Mouse (Mus musculus) CH12.LX (cell line): ENCODE measurements around the gene Pak1. TPM values are rescaled to one million over a fixed set of nuclear protein-coding genes. Genes with fewer than 3 reads are reported as not detected.

ENCODE experiments used
- DNase-seq: peaks from one replicate; pipeline ENCODE4 v3.0.0-alpha.2; 2013; ENCODE audit errors: extremely low read depth
- H3K27ac ChIP-seq: 2 replicates; pipeline ENCODE4 v1.5.1; 2012; ENCODE audit warnings: low read depth, mild to moderate bottlenecking, control low read depth, moderate library complexity; ENCODE audit not compliant: insufficient read depth
- H3K27me3 ChIP-seq: replicated peaks from 2 replicates; pipeline ENCODE3; 2012; ENCODE audit warnings: inconsistent platforms
- H3K36me3 ChIP-seq, 2 experiments: replicated peaks in 1 of 2; 2 replicates each; pipeline versions ENCODE3 to v1.6.1; 2012; ENCODE audit warnings: inconsistent platforms in 1 of 2, low read length in 1 of 2, mild to moderate bottlenecking in 1 of 2, mixed read lengths in 1 of 2, moderate library complexity in 1 of 2; ENCODE audit not compliant: control insufficient read depth in 1 of 2, insufficient read depth in 1 of 2
- H3K4me1 ChIP-seq, 2 experiments: 2 replicates each; pipeline ENCODE4 v1.6.1; 2012; ENCODE audit warnings: inconsistent platforms in 1 of 2, moderate library complexity in 1 of 2; ENCODE audit not compliant: insufficient read depth in 2 of 2, control insufficient read depth in 1 of 2
- H3K4me2 ChIP-seq: 2 replicates; pipeline ENCODE4 v1.6.1; 2012; ENCODE audit warnings: low read depth, mild to moderate bottlenecking, control low read depth; ENCODE audit not compliant: poor library complexity, insufficient read depth, severe bottlenecking
- H3K4me3 ChIP-seq, 3 experiments: fragments of 150-350 bp in 1 of 3; sonication (generic) in 1 of 3; replicated peaks in 1 of 3; 2 replicates each; pipeline versions ENCODE3 to v1.5.1; 2011 to 2012; ENCODE audit warnings: low read depth in 2 of 3, low read length in 2 of 3, mild to moderate bottlenecking in 2 of 3, moderate library complexity in 2 of 3, control low read depth in 1 of 3, improper control_type of control experiment in 1 of 3, inconsistent platforms in 1 of 3, mixed read lengths in 1 of 3; ENCODE audit not compliant: poor library complexity in 1 of 3
- H3K79me2 ChIP-seq: replicated peaks from 2 replicates; pipeline ENCODE4 v1.6.1; 2012; ENCODE audit warnings: mild to moderate bottlenecking, moderate library complexity; ENCODE audit not compliant: control insufficient read depth, poor library complexity, insufficient read depth, severe bottlenecking; ENCODE audit errors: extremely low read depth
- H3K9ac ChIP-seq: 2 replicates; pipeline ENCODE4 v1.6.1; 2012; ENCODE audit warnings: low read depth, mild to moderate bottlenecking, control low read depth, moderate library complexity; ENCODE audit not compliant: insufficient read depth
- H3K9me3 ChIP-seq: replicated peaks from 2 replicates; pipeline ENCODE3; 2012; ENCODE audit warnings: low read length, inconsistent platforms, mixed read lengths
- CHD2 ChIP-seq: IDR thresholded peaks from 2 replicates; pipeline ENCODE4 v1.6.1; 2011; ENCODE audit warnings: low read length, improper control_type of control experiment
- CTCF ChIP-seq, 2 experiments: IDR thresholded peaks in 1 of 2; conservative IDR thresholded peaks in 1 of 2; 2 replicates each; pipeline ENCODE4 v1.5.1; 2011 to 2012; ENCODE audit warnings: low read depth in 2 of 2, low read length in 2 of 2, improper control_type of control experiment in 1 of 2, inconsistent platforms in 1 of 2, mild to moderate bottlenecking in 1 of 2, moderate library complexity in 1 of 2
- E2F4 ChIP-seq: IDR thresholded peaks from 2 replicates; pipeline ENCODE4 v1.6.1; 2011; ENCODE audit warnings: low read depth, low read length, improper control_type of control experiment; ENCODE audit not compliant: insufficient replicate concordance
- ELF1 ChIP-seq: IDR thresholded peaks from 2 replicates; pipeline ENCODE4 v1.6.1; 2014; ENCODE audit warnings: low read depth, mild to moderate bottlenecking, inconsistent platforms, low read length, improper control_type of control experiment
- EP300 ChIP-seq: IDR thresholded peaks from 2 replicates; pipeline ENCODE4 v1.6.1; 2011; ENCODE audit warnings: low read length, improper control_type of control experiment
- ETS1 ChIP-seq: conservative IDR thresholded peaks from 2 replicates; pipeline ENCODE4 v1.6.1; 2012; ENCODE audit warnings: low read depth, mild to moderate bottlenecking, inconsistent platforms, low read length, improper control_type of control experiment, moderate library complexity
- GABPA ChIP-seq: IDR thresholded peaks from 2 replicates; pipeline ENCODE4 v1.6.1; 2012; ENCODE audit warnings: low read depth, low read length, improper control_type of control experiment, inconsistent platforms; ENCODE audit not compliant: insufficient replicate concordance
- HCFC1 ChIP-seq: IDR thresholded peaks from 2 replicates; pipeline ENCODE4 v1.6.1; 2012; ENCODE audit warnings: low read depth, mild to moderate bottlenecking, inconsistent platforms, low read length, improper control_type of control experiment
- JUN ChIP-seq: IDR thresholded peaks from 2 replicates; pipeline ENCODE4 v1.6.1; 2011; ENCODE audit warnings: low read depth, mild to moderate bottlenecking, low read length, improper control_type of control experiment, moderate library complexity; ENCODE audit not compliant: insufficient read depth
- JUND ChIP-seq: conservative IDR thresholded peaks from 2 replicates; pipeline ENCODE4 v1.6.1; 2011; ENCODE audit warnings: low read depth, low read length, improper control_type of control experiment
- KAT2A ChIP-seq: IDR thresholded peaks from 2 replicates; pipeline ENCODE4 v1.6.1; 2012; ENCODE audit warnings: low read length, improper control_type of control experiment, inconsistent platforms; ENCODE audit not compliant: insufficient replicate concordance
- MAFK ChIP-seq: IDR thresholded peaks from 2 replicates; pipeline ENCODE4 v1.6.1; 2011; ENCODE audit warnings: low read length, improper control_type of control experiment; ENCODE audit not compliant: insufficient replicate concordance
- MAX ChIP-seq: IDR thresholded peaks from 2 replicates; pipeline ENCODE4 v1.6.1; 2011; ENCODE audit warnings: low read length, improper control_type of control experiment
- MEF2A ChIP-seq: IDR thresholded peaks from 2 replicates; pipeline ENCODE4 v1.6.1; 2014; ENCODE audit warnings: low read depth, mild to moderate bottlenecking, inconsistent platforms, low read length, improper control_type of control experiment, borderline replicate concordance
- MXI1 ChIP-seq: IDR thresholded peaks from 2 replicates; pipeline ENCODE4 v1.6.1; 2011; ENCODE audit warnings: mild to moderate bottlenecking, low read depth, low read length, improper control_type of control experiment
- NELFE ChIP-seq: IDR thresholded peaks from 2 replicates; pipeline ENCODE4 v1.6.1; 2011; ENCODE audit warnings: low read depth, low read length, improper control_type of control experiment
- NRF1 ChIP-seq: IDR thresholded peaks from 2 replicates; pipeline ENCODE4 v1.6.1; 2014; ENCODE audit warnings: low read depth, mild to moderate bottlenecking, inconsistent platforms, low read length, improper control_type of control experiment, moderate library complexity
- POLR2AphosphoS2 ChIP-seq: IDR thresholded peaks from 2 replicates; pipeline ENCODE4 v1.6.1; 2011; ENCODE audit warnings: low read depth, low read length, improper control_type of control experiment
- RAD21 ChIP-seq: IDR thresholded peaks from 2 replicates; pipeline ENCODE4 v1.6.1; 2011; ENCODE audit warnings: low read depth, mild to moderate bottlenecking, low read length, improper control_type of control experiment, moderate library complexity
- SIN3A ChIP-seq: IDR thresholded peaks from 2 replicates; pipeline ENCODE4 v1.6.1; 2012; ENCODE audit warnings: low read length, improper control_type of control experiment, inconsistent platforms
- TBP ChIP-seq: conservative IDR thresholded peaks from 2 replicates; pipeline ENCODE4 v1.6.1; 2011; ENCODE audit warnings: low read depth, low read length, improper control_type of control experiment
- TCF12 ChIP-seq: IDR thresholded peaks from 2 replicates; pipeline ENCODE4 v1.6.1; 2014; ENCODE audit warnings: low read depth, mild to moderate bottlenecking, inconsistent platforms, low read length, improper control_type of control experiment
- USF1 ChIP-seq: IDR thresholded peaks from 2 replicates; pipeline ENCODE4 v1.6.1; 2014; ENCODE audit warnings: low read depth, mild to moderate bottlenecking, inconsistent platforms, low read length, improper control_type of control experiment
- USF2 ChIP-seq: conservative IDR thresholded peaks from 2 replicates; pipeline ENCODE4 v1.6.1; 2011; ENCODE audit warnings: low read depth, low read length, improper control_type of control experiment
- ZC3H11A ChIP-seq: IDR thresholded peaks from 2 replicates; pipeline ENCODE4 v1.6.1; 2012; ENCODE audit warnings: low read depth, mild to moderate bottlenecking, inconsistent platforms, low read length, improper control_type of control experiment
- ZKSCAN1 ChIP-seq: IDR thresholded peaks from 2 replicates; pipeline ENCODE4 v1.6.1; 2012; ENCODE audit warnings: low read depth, inconsistent platforms, low read length, improper control_type of control experiment, borderline replicate concordance
- ZNF384 ChIP-seq: IDR thresholded peaks from 2 replicates; pipeline ENCODE4 v1.6.1; 2012; ENCODE audit warnings: low read depth, low read length, improper control_type of control experiment, inconsistent platforms
- dilution Hi-C: fragments of 300-500 bp; cut with MboI; formaldehyde crosslinking; loops from 2 replicates; pipeline ENCODE4 v1.14.3; 2020; ENCODE audit warnings: low sequenced_read_pairs; ENCODE audit not compliant: extremely low pct_unique_long_range_greater_than_20kb, extremely low pct_ligation_motif_present
- in situ Hi-C: fragments of 300-500 bp; cut with MboI; formaldehyde crosslinking; loops from 3 replicates; pipeline ENCODE4 v1.14.3; 2019; ENCODE audit warnings: low sequenced_read_pairs, low pct_ligation_motif_present, low pct_unique_long_range_greater_than_20kb, mixed read lengths
- polyA plus RNA-seq: library from polyadenylated mRNA; unstranded; fragments of >175 nt; gene quantifications from 2 replicates; pipeline ENCODE4 v1.2.1, GENCODE M21; 2012; ENCODE audit warnings: low read depth; ENCODE audit not compliant: insufficient read length
- total RNA-seq, 2 experiments: library from RNA; depleted of rRNA; stranded (reverse); fragments of 300-350 nt in 1 of 2; fragments of >200 nt in 1 of 2; gene quantifications; 2 replicates each; pipeline ENCODE4 v1.2.3; 2012 to 2014

Pak1 gene
- total and polyA plus RNA-seq, 3 experiments = 0.93 to 5.4 (median 4.1) TPM

- Histone ChIP-seq H3K27me3 (no peaks in the 10 kb centered on the region), H3K4me1 (peaks cover 4 to 5% of the 10 kb centered on the region in 2 experiments; a peak in 3 of 4 replicates), H3K4me3 (no peak overlapping the region), H3K9ac (no peak overlapping the region), H3K36me3 (no peaks in the 10 kb centered on the region), H3K9me3 (no peaks in the 10 kb centered on the region), H3K4me2 (no peak overlapping the region), H3K79me2 (no peaks in the 10 kb centered on the region), H3K27ac (no peak overlapping the region)
- TF ChIP-seq TBP (no peak), USF2 (no peak), TCF12 (no peak), CTCF (conservative IDR thresholded peaks at IDR 0.05 in 1 of 2, IDR thresholded peaks at IDR 0.05 in 1 of 2; ENCODE audit: low read depth in 2 of 2, low read length in 2 of 2) (no peak), ZNF384 (no peak), SIN3A (no peak), USF1 (no peak), KAT2A (no peak), JUN (no peak), MAX (no peak), CHD2 (no peak), RAD21 (no peak), ETS1 (no peak), ZKSCAN1 (no peak), MXI1 (no peak), ELF1 (no peak), GABPA (no peak)
- in situ Hi-C loops (no loop called here), dilution Hi-C loops (no loop called here)
- no peak for DNase-seq
These were observed 22.4 kb upstream of the Pak1 start for GRCm38 (mm10) chr7:97765963-97766347.

GRCm38 (mm10) chr7:97766406-97767166, 21.8 kb upstream of the Pak1 start:
- Histone ChIP-seq H3K79me2 (no peaks in the 10 kb centered on the region), H3K4me3 (no peak overlapping the region), H3K4me1 (peaks cover 4 to 5% of the 10 kb centered on the region in 2 experiments; a peak in 3 of 4 replicates), H3K9ac (no peak overlapping the region), H3K27ac (no peak overlapping the region), H3K9me3 (no peaks in the 10 kb centered on the region), H3K27me3 (no peaks in the 10 kb centered on the region), H3K36me3 (no peaks in the 10 kb centered on the region), H3K4me2 (no peak overlapping the region)
- in situ Hi-C loops = no loop called here
- dilution Hi-C loops = no loop called here
- no peak for DNase-seq
- no peak for TF ChIP-seq E2F4
- TF ChIP-seq CHD2 = no peak
- TF ChIP-seq MXI1 = no peak
- no peak for TF ChIP-seq ZC3H11A
- TF ChIP-seq NRF1 = no peak
- TF ChIP-seq SIN3A = no peak
- no peak for TF ChIP-seq EP300
- TF ChIP-seq MAX = no peak
- no peak for TF ChIP-seq HCFC1
- TF ChIP-seq ZKSCAN1 = no peak
- no peak for TF ChIP-seq POLR2AphosphoS2
- TF ChIP-seq ELF1 = no peak
- TF ChIP-seq TBP = no peak
- TF ChIP-seq GABPA = no peak
- TF ChIP-seq RAD21 = no peak
- no peak for TF ChIP-seq USF2
- no peak for TF ChIP-seq JUND
- no peak for TF ChIP-seq MAFK
- TF ChIP-seq MEF2A = no peak
- TF ChIP-seq NELFE = no peak
